Mouse (Mus musculus) NIH3T3 (cell line): Measurements from ENCODE around the gene Ddah2.

Source experiments
- DNase-seq: peaks from one replicate; pipeline ENCODE4 v3.0.0-alpha.2; 2012; ENCODE audit warnings: low read depth

Ddah2 gene

DNA sequence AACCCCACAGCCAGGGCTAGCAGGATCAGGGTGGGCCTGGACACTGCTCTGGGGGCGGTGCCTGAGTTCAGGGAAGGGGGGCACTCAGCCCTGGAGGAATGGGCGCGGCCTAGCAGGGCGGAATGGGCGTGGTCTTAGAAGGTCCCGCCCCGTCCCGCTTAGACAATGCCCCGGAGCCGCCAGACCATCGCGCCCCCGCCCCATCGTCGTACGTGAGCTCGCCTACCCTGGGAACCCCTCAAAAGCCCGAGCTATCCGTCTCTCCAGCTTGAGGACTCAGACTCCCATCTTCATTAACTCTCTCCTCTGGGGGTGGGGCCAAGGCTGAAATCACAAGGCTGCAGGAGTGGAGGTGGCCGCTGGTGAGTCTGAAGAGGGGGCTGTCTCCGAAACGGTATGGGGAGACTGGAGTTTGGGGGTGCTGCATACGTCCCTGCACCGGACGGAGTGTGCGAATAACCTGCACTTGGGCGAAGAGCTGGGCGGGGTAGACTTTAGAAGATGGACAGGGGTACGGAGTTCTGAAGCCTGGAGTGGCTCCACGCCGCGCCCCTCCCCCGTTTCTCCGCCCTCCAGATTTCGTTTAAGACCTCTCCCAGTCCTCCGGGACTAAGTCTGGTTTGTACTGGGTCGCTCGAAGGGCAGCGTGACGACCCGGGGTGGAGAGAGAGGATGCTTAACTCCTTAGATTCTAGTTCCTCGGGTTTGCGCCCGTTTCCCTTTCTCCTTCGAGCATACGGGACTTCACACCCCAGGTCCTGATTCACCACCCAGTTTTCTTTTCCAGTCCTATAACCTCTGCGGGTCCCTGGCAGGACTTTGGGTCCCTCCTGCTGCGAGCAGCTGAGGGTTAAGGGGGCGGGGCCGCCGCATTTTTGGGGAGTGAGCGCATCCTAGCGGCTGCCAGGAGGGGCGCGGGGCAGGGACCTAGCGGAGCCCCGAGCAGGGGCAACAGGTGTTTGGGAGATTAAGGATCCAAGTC is at the start of gene Ddah2:
Gene Ddah2, plus strand, starts transcription at position 125 of the 982 bp plus-strand sequence.
- peak; percentile 96 for DNase-seq

- no peak for DNase-seq
Measured at GRCm38 (mm10) chr17:35009586-35009985, 49.2 kb upstream of the Ddah2 start.

- DNase-seq, result no peak
Measured at GRCm38 (mm10) chr17:35011440-35011839, 47.4 kb upstream of the Ddah2 start.

DNA sequence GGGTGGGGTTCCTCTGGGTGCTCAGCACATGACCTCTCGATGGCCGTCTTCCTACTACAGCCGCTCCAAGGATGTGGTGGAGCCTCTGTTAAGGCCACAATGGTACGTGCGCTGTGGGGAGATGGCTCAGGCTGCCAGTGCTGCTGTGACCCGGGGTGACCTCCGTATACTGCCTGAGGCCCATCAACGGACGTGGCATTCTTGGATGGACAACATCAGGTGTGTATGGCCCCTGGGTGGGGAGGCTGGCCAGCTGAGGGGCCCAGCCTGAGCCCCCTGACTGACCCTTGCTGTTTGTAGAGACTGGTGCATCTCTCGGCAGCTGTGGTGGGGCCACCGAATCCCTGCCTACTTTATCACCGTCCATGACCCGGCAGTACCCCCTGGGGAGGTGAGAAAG is 46.4 kb upstream of the Ddah2 start:
- DNase-seq, result no peak

DNA sequence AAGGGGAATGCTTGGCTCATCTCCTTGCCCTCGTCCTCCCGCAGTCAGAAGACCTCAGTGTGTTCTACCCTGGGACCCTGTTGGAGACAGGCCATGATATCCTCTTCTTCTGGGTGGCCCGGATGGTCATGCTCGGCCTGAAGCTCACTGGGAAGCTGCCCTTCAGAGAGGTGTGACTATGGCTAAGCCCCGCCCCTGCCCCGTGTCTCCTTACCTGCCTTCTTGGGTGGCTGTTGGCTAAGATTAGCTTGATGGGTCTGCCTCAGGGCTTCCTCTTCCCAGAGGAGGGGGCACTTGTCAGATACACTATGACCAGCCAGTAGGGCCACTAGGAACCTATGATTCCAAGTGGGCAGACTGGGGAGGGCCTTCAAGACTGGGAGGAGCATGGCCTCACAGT is 45.6 kb upstream of the Ddah2 start:
- no peak for DNase-seq

GRCm38 (mm10) chr17:35015296-35015695 is 43.5 kb upstream of the Ddah2 start:
- no peak for DNase-seq

DNA sequence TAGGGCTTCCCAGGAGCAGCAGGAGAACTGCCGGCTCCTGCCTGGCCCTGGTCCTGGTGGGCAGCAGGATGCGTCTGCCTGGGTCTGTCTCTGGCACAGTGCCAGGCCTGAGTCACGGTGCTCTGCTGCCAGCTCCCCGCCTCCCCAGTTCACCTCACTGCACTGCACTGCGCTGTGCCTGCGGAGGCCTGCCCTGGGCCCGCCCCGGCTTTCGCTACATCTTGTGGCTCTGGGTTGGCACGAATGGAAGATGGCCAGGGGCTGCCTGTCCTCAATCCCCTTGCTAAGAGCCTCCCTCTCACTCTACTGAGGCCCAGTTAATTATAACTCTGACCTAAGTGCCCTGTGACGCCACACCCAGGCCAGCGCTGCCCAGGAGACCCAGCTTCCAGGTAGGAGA is 42.5 kb upstream of the Ddah2 start, which contains the start of gene Vwa7:
Gene Vwa7, plus strand, starts transcription at position 204 of the 400 bp plus-strand sequence.
- peak; percentile 76 for DNase-seq

- no peak for DNase-seq
Measured at GRCm38 (mm10) chr17:35016791-35017705, 41.8 kb upstream of the Ddah2 start.

GRCm38 (mm10) chr17:35017706-35018030 is 41.2 kb upstream of the Ddah2 start:
- no peak for DNase-seq

DNA sequence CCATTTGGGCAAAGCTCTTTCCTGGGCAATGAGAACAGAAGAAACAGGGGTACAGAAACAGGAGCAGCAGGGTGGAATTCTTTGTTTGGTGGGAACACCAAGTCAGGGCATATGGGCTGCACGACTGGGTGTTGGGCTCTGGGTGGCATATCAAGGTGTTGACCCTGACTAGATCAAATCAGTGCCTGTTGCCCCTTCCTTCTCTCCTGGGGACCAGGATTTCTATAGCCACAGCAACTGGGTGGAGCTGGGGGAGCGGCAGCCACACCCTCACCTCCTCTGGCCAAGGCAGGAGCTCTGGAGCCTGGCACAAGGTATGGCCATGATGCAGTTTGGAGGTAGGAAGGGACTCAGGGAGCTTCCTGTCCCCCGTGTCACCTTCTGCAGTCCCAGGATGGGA is 40.7 kb upstream of the Ddah2 start:
- DNase-seq, result no peak

DNA sequence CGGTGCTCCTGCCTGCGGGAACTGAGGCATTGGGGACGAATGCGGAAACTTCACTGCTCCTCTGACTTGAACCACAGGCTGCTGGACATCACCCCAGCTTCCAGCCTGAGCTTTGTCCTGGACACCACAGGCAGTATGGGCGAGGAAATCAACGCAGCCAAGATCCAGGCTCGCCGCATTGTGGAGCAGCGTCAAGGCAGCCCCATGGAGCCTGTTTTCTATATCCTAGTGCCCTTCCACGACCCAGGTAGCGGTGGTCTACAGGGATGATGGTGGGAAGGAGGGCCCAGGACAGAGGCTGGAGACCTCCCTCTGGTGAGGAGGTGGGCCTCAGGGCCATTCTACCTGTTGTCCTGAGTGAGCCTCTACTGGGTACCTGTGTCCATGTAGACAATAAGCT is 38.9 kb upstream of the Ddah2 start:
- DNase-seq, result no peak

- DNase-seq, result no peak
Measured at GRCm38 (mm10) chr17:35020551-35020950, 38.3 kb upstream of the Ddah2 start.

DNA sequence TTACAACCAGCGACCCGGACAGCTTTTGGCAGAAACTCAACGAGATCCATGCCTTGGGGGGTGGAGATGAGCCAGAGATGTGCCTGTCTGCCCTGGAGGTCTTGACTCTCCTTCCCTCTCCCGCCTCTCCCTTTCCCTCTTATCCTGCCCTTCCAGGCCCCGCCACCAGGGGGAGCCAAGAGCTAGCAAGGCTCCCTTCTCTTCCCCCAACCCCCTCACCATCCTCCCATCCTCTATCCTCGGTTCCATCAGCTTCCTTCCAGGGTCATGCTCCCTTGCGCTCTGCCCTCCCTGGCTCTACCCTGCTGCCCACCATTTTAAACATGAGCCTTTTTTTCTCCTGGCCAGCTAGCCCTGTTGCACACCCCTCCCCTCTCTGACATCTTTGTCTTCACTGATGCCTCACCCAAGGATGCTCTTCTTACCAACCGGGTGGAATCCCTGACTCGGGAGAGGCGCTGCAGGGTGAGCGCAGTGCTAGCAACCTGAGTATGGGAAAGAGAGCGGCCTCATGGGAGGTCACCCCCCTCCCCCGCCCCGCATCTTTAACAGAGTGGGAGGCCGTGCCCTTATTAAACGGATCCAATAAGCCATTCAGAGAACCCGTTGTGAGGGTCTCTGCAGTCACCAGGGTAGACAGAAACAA is 37.5 kb upstream of the Ddah2 start:
- DNase-seq, result peak; percentile 94

GRCm38 (mm10) chr17:35021842-35022477 is 36.9 kb upstream of the Ddah2 start:
- DNase-seq, result no peak

DNA sequence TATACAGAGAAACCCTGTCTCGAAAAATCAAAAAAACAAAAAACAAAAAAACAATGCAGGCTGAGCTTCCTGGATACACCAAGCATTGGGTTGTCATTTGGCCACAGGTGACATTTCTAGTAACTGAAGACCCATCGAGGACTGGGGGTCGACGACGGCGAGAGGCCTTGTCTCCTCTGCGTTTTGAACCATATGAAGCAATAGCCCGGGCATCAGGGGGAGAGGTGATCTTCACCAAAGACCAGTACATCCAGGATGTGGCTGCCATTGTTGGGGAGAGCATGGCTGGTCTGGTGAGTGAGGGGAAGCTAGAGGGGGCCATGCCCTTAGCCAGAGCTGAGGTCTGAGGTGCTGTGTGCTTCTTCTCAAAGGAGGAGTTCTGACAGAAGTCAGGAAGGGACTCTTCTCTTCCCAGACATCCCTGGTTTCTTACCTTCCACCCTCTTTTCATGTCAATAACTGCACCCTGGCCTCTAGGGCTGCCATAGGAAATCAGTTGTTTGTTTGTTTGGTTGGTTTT is 36.2 kb upstream of the Ddah2 start:
- DNase-seq, result no peak

- no peak for DNase-seq
Measured at GRCm38 (mm10) chr17:35023221-35023620, 35.6 kb upstream of the Ddah2 start.

GRCm38 (mm10) chr17:35023756-35024155 is 35.1 kb upstream of the Ddah2 start:
- DNase-seq, result peak; percentile 46

DNA sequence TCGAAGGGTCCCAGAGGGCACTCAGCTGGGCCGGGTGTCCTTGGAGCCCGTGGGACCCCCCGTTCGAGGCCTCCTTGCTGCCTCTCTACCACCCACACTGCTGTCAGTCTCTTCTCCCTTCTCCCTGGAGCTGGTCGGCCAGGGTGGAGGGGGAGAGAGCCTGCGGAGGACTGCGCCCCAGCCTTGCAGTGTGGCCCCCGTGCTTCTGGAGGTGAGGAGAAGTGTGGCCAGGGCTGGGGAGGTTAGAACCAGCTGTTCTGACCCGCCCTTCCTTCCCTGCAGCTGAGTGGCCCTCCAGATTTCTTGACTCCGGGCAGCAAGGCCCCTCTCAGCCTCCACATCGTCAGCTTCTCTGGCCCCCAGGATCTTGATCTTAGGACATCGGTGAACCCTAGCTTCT is 34.6 kb upstream of the Ddah2 start:
- no peak for DNase-seq

DNA sequence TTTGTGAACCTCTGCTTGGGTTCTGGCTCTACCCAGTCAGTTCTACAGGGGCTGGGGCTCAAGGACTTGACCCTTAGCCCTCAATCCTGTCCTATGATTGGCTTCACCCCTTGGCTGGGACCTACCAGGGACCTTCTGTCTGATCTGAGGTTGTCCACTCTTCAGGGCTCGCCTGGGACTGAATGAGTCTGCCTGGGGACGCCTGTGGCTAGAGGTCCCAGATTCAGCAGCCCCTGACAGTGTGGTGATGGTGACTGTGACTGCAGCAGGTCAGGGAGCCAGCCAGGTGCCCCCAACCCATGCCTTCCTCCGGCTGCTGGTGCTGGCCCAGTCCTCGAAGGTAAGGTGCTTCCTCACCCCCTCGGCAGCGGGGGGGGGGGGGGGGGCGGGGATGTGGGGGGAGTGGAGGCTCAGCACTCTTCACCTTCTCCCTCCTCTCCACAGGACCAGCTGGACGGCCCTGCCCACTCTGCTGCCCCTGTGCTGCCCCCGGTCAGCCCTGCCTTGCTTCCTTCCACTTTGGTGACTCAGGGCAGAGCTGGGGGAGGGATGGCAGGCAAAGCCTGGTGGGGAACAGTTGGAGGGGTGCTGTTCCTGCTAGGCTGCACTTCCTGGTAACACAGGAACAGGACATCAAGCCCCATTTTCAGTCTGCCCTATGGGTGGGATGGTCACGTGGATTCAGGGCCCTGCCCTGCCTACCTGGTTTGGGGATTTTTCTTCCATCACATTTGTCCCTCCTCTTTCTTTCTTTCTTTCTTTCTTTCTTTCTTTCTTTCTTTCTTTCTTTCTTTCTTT is 33.9 kb upstream of the Ddah2 start:
- peak; percentile 58 for DNase-seq

DNA sequence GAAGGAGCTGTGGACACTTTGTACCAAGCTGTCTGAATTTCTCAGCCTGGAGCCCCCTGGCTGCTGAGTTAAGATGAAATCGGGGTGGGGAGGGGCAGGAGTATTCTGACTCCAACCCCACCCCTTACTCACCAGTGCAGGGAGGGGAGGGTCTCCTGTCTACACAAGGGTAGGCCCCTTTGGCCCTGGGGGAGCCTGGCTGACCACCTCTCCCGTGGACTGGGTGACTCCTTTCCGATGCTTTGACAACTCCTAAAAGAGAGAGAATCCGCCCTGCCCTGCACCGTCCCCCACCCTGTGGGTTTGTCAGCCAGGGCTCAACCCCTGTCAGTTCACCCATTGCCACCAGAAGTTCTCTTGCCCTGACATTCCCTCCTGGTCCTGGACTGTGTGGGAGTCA is 32.6 kb upstream of the Ddah2 start:
- DNase-seq, result no peak
